23 mouse cellular contexts compared by ENCODE assay signal in the genomic region with DNA sequence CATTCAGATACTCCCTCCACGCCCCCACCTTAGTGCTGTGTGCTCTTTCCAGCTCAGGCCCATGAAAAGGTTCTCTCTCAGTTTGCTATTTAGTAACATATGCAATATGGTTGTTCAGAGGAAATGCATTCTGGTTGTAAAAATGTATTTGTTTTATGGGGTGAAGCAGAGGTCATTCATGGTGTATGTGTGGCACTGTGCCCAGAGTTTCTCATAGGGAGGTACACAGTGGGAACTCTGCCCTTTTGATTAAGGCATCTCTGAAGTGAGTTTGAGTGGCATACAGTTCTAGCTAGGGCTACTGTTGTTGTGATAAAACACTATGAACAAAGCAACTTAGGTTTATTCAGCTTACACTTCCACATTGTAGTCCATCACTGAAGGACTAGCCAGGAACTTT.
DNase-seq lines count a peak whose midpoint lies in the region; ATAC-seq and TF ChIP-seq lines count a peak whose summit lies in the region.
"Had no signal": no experiment of that assay in that cellular context is flagged by ENCODE, and none has a peak within 500 bp of the region (broad histone marks: within the 10 kb centered on the region; RNA-seq: fewer than 3 reads in every experiment).

No protein-coding gene starts in this region.

- 58% methylated on average over 1 of the region's 1 CpGs for WGBS in lung, embryonic 16.5 days
- WGBS in intestine, embryonic 15.5 days: 78% methylated on average over 1 of the region's 1 CpGs
- 58% methylated on average over 1 of the region's 1 CpGs for WGBS in intestine, postnatal 0 days
- WGBS in stomach, embryonic 16.5 days: 54% methylated on average over 1 of the region's 1 CpGs

- H3K9me3 ChIP-seq in lung, embryonic 16.5 days (ENCODE audit: control insufficient read depth, low read length): no peaks in the 10 kb centered on the region
- no peaks in the 10 kb centered on the region for H3K9me3 ChIP-seq in intestine, embryonic 15.5 days
- no peaks in the 10 kb centered on the region for H3K9me3 ChIP-seq in intestine, postnatal 0 days (ENCODE audit: control insufficient read depth)
- no peaks in the 10 kb centered on the region for H3K9me3 ChIP-seq in stomach, embryonic 16.5 days (replicated peaks; ENCODE audit: control insufficient read depth, low read length)
- H3K9me3 ChIP-seq: forebrain, embryonic 10.5 days; G1E; hindbrain, embryonic 12.5 days had no signal

- TF ChIP-seq CTCF in intestine, postnatal 0 days (IDR thresholded peaks at IDR 0.05; ENCODE audit: low read depth): no peak

- peak; percentile 23; the same call in 1 of the 2 replicates for ATAC-seq in lung, embryonic 16.5 days (ENCODE audit: low read depth)
- peak; percentile 45 for ATAC-seq in intestine, embryonic 15.5 days
- peak; percentile 64 for ATAC-seq in intestine, postnatal 0 days
- ATAC-seq in stomach, embryonic 16.5 days (ENCODE audit: insufficient read depth, low FRiP score): peak; percentile 29; the same call in 1 of the 2 replicates
- ATAC-seq: forebrain, embryonic 13.5 days; forebrain, embryonic 16.5 days; Patski had no signal

- peaks cover 3% of the 10 kb centered on the region for H3K4me1 ChIP-seq in lung, embryonic 16.5 days (replicated peaks; ENCODE audit: control insufficient read depth, insufficient read depth, low read length)
- H3K4me1 ChIP-seq in intestine, embryonic 15.5 days (replicated peaks): peaks cover 6% of the 10 kb centered on the region; the same call in 1 of the 2 replicates
- no peaks in the 10 kb centered on the region for H3K4me1 ChIP-seq in intestine, postnatal 0 days (replicated peaks; ENCODE audit: control insufficient read depth, insufficient read depth, low read length)
- H3K4me1 ChIP-seq in stomach, embryonic 16.5 days (ENCODE audit: control insufficient read depth, insufficient read depth, low read length): no peaks in the 10 kb centered on the region; the same call in 1 of the 2 replicates

- no peaks in the 10 kb centered on the region for H3K27me3 ChIP-seq in lung, embryonic 16.5 days (ENCODE audit: control insufficient read depth, insufficient read depth, low read depth, low read length)
- no peaks in the 10 kb centered on the region; the same call in 1 of the 2 replicates for H3K27me3 ChIP-seq in intestine, embryonic 15.5 days (replicated peaks)
- H3K27me3 ChIP-seq in intestine, postnatal 0 days (replicated peaks; ENCODE audit: control insufficient read depth, insufficient read depth, low read length): no peaks in the 10 kb centered on the region
- 0 out of 2 replicates have a peak, but pooled peaks cover 3% of the 10 kb centered on the region for H3K27me3 ChIP-seq in stomach, embryonic 16.5 days (ENCODE audit: control insufficient read depth, insufficient read depth, low read length)

- H3K36me3 ChIP-seq in lung, embryonic 16.5 days (ENCODE audit: control insufficient read depth, insufficient read depth, low read length): no peaks in the 10 kb centered on the region
- H3K36me3 ChIP-seq in intestine, embryonic 15.5 days: no peaks in the 10 kb centered on the region
- H3K36me3 ChIP-seq in intestine, postnatal 0 days (ENCODE audit: control insufficient read depth, insufficient read depth): no peaks in the 10 kb centered on the region
- H3K36me3 ChIP-seq in stomach, embryonic 16.5 days (ENCODE audit: control insufficient read depth, insufficient read depth, low read length): no peaks in the 10 kb centered on the region
- H3K36me3 ChIP-seq: forebrain, embryonic 10.5 days; G1E; hindbrain, embryonic 12.5 days had no signal

- H3K27ac ChIP-seq in lung, embryonic 16.5 days (ENCODE audit: low read length): no peak overlapping the region
- no peak overlapping the region for H3K27ac ChIP-seq in intestine, embryonic 15.5 days
- 0 out of 2 replicates have a peak overlapping the region, but pooled peaks have one; percentile 5 for H3K27ac ChIP-seq in intestine, postnatal 0 days (ENCODE audit: low read depth, low read length)
- no peak overlapping the region for H3K27ac ChIP-seq in stomach, embryonic 16.5 days (ENCODE audit: low read length)
- H3K27ac ChIP-seq: forebrain, embryonic 10.5 days; forebrain, embryonic 13.5 days; gastrocnemius, adult 2 months; hindbrain, embryonic 12.5 days had no signal

- no peak overlapping the region for H3K4me2 ChIP-seq in lung, embryonic 16.5 days (ENCODE audit: low read depth, low read length)
- no peak overlapping the region for H3K4me2 ChIP-seq in intestine, embryonic 15.5 days (replicated peaks)
- H3K4me2 ChIP-seq in intestine, postnatal 0 days (replicated peaks; ENCODE audit: low read depth): no peak overlapping the region
- H3K4me2 ChIP-seq in stomach, embryonic 16.5 days (ENCODE audit: low read depth, low read length): no peak overlapping the region
- H3K4me2 ChIP-seq: forebrain, embryonic 13.5 days; heart, embryonic 11.5 days; hindbrain, embryonic 12.5 days had no signal

- no peak overlapping the region for H3K9ac ChIP-seq in lung, embryonic 16.5 days (ENCODE audit: low read length)
- H3K9ac ChIP-seq in intestine, embryonic 15.5 days: no peak overlapping the region
- H3K9ac ChIP-seq in intestine, postnatal 0 days (ENCODE audit: low read depth, low read length): no peak overlapping the region
- no peak overlapping the region for H3K9ac ChIP-seq in stomach, embryonic 16.5 days (ENCODE audit: low read length)
- H3K9ac ChIP-seq: forebrain, embryonic 13.5 days; hindbrain, embryonic 12.5 days had no signal

- DNase-seq in lung, postnatal 4 days: no peak
- no peak for DNase-seq in frontal cortex, postnatal 10 days (ENCODE audit: low spot score in 2 of 2)
- DNase-seq in right cerebral cortex, postnatal 14 days: no peak
- DNase-seq: adrenal gland, postnatal 10 days; adrenal gland, postnatal 36 days; B cell, adult 2 months; cerebellum, adult 18-20 months; cerebellum, adult 9-10 months; cerebellum, postnatal 14 days; gastrocnemius, adult 2 months; gastrocnemius, postnatal 14 days; heart, adult 11 months had no signal

- H3K4me3 ChIP-seq in lung, embryonic 16.5 days (ENCODE audit: low read length): no peak overlapping the region
- no peak overlapping the region for H3K4me3 ChIP-seq in intestine, embryonic 15.5 days (replicated peaks)
- H3K4me3 ChIP-seq in intestine, postnatal 0 days (ENCODE audit: low read depth, low read length): no peak overlapping the region
- no peak overlapping the region for H3K4me3 ChIP-seq in stomach, embryonic 16.5 days (replicated peaks; ENCODE audit: low read length)
- H3K4me3 ChIP-seq: forebrain, embryonic 10.5 days; forebrain, embryonic 13.5 days; gastrocnemius, adult 2 months; hindbrain, embryonic 12.5 days had no signal
